Mouse (Mus musculus) liver, postnatal 0 days (tissue): ENCODE measurements around the gene Rrm2. TPM values are rescaled to one million over a fixed set of nuclear protein-coding genes. Genes with fewer than 3 reads are reported as not detected.
"Not testable (repeated sequence)": the region's sequence is repeated elsewhere in the genome, so short reads cannot be mapped to it uniquely, and the experiment has no call there.

ENCODE experiments used
- ATAC-seq: fragments of 200-750 bp; cut with Nextera tagmentation; 2 replicates; pipeline ENCODE4 v1.8.0; 2017; ENCODE audit warnings: mild to moderate bottlenecking, moderate library complexity
- DNase-seq: peaks from one replicate; pipeline ENCODE4 v3.0.0-alpha.2; 2016
- H3K27ac ChIP-seq: fragments of 300-500 bp; sonication (generic); 2 replicates; pipeline ENCODE4 v1.5.1; 2014; ENCODE audit warnings: antibody characterized with exemption, moderate library complexity, mild to moderate bottlenecking, low read depth
- H3K27me3 ChIP-seq: fragments of 300-500 bp; sonication (generic); 2 replicates; pipeline ENCODE4 v1.6.1; 2014; ENCODE audit warnings: low read length, control low read depth, mixed read lengths; ENCODE audit not compliant: insufficient read depth
- H3K36me3 ChIP-seq: fragments of 300-500 bp; sonication (generic); replicated peaks from 2 replicates; pipeline ENCODE4 v1.6.1; 2014; ENCODE audit warnings: mild to moderate bottlenecking, control low read depth, low read length, moderate library complexity, mixed read lengths; ENCODE audit not compliant: insufficient read depth
- H3K4me1 ChIP-seq: fragments of 300-500 bp; sonication (generic); 2 replicates; pipeline ENCODE4 v1.6.1; 2014; ENCODE audit warnings: antibody characterized with exemption, mild to moderate bottlenecking, control low read depth; ENCODE audit not compliant: insufficient read depth
- H3K4me2 ChIP-seq: fragments of 300-500 bp; sonication (generic); 2 replicates; pipeline ENCODE4 v1.6.1; 2014; ENCODE audit warnings: low read depth, mild to moderate bottlenecking, low read length, moderate library complexity, mixed read lengths
- H3K4me3 ChIP-seq: fragments of 300-500 bp; sonication (generic); 2 replicates; pipeline ENCODE4 v1.5.1; 2014; ENCODE audit warnings: low read depth, low read length
- H3K9ac ChIP-seq: fragments of 300-500 bp; sonication (generic); replicated peaks from 2 replicates; pipeline ENCODE4 v1.6.1; 2014; ENCODE audit warnings: mild to moderate bottlenecking, moderate library complexity
- H3K9me3 ChIP-seq: fragments of 300-500 bp; sonication (generic); 2 replicates; pipeline ENCODE4 v1.6.1; 2016; ENCODE audit warnings: mild to moderate bottlenecking, control low read depth, low read length, mixed read lengths
- CTCF ChIP-seq: sonication (generic); IDR thresholded peaks from 2 replicates; pipeline ENCODE4 v1.5.1; 2016; ENCODE audit warnings: antibody characterized with exemption, low read depth
- EP300 ChIP-seq: IDR thresholded peaks from 2 replicates; pipeline ENCODE4 v1.6.1; 2016; ENCODE audit warnings: antibody characterized with exemption, low read depth, mild to moderate bottlenecking
- WGBS: fragments of 180-500 bp; shearing (Covaris S2); extraction: QIAGEN DNeasy Blood & Tissue Kit; methylation state at CpG from one replicate; pipeline ENCODE4 v1.1.7; 2014; ENCODE audit not compliant: insufficient replicate concordance; 5-methylcytosine and 5-hydroxymethylcytosine counted together
- polyA plus RNA-seq: library from polyadenylated mRNA; unstranded; fragments of >200 nt; fragmentation: Nextera tagmentation; extraction: Ambion mirVana; gene quantifications from 2 replicates; pipeline ENCODE4 v1.2.1, GENCODE M21; 2015

Gene Rrm2
- polyA plus RNA-seq, 1 experiment from 2014 or later = 276 TPM

DNA sequence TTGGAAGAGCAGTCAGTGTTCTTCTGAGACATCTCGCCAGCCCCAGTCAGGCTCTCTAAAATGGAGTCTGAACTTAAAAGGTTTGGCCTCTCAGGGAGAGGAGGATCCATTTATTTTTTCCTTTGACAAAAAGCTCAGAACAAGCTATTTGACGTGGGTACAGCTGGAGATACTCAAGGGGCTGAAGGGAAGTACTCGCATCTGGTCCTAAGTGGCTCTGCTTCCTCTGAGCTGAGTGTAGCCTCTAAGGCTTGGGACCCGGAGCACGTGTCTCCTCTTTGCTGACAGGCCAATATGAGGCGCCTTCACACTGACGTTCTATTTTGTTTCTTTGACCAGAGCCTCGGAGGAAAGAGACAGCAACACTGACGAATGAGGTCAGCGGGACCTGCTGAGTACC lies 8.5 kb upstream of the Rrm2 start:
- Histone ChIP-seq H3K36me3 (no peaks in the 10 kb centered on the region), H3K4me3 (no peak overlapping the region), H3K4me1 (peaks cover 4% of the 10 kb centered on the region; the same call in 1 of the 2 replicates), H3K9ac (no peak overlapping the region), H3K4me2 (no peak overlapping the region), H3K9me3 (no peaks in the 10 kb centered on the region), H3K27me3 (no peaks in the 10 kb centered on the region), H3K27ac (no peak overlapping the region)
- ATAC-seq (no peak), DNase-seq (no peak)
- 68% methylated on average over 10 of the region's 10 CpGs for WGBS
- TF ChIP-seq CTCF (no peak), EP300 (no peak)

DNA sequence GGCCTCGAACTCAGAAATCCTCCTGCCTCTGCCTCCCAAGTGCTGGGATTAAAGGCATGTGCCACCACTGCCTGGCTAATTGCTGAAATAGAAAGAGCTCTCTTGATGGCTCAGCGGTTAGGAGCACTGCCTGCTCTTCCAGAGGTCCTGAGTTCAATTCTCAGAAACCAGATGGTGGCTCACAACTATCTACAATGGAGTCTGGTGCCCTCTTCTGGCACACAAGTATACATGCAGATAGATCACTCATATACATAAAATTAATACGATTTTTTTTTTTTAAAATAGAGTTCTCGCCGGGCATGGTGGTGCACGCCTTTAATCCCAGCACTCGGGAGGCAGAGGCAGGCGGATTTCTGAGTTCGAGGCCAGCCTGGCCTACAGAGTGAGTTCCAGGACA lies 6.4 kb upstream of the Rrm2 start:
- ATAC-seq, H3K9me3 ChIP-seq, H3K4me2 ChIP-seq, H3K9ac ChIP-seq, H3K27me3 ChIP-seq, DNase-seq, H3K27ac ChIP-seq, H3K4me3 ChIP-seq, H3K36me3 ChIP-seq: not testable (repeated sequence)
- TF ChIP-seq CTCF = peak; percentile 55
- peaks cover 22% of the 10 kb centered on the region for H3K4me1 ChIP-seq
- 84% methylated on average over 9 of the region's 9 CpGs for WGBS

- Histone ChIP-seq H3K27me3 (no peaks in the 10 kb centered on the region), H3K4me1 (peaks cover 33% of the 10 kb centered on the region), H3K4me2 (no peak overlapping the region), H3K4me3 (no peak overlapping the region), H3K36me3 (no peaks in the 10 kb centered on the region), H3K27ac (peak overlapping the region; percentile 41), H3K9ac (no peak overlapping the region), H3K9me3 (no peaks in the 10 kb centered on the region)
- ATAC-seq = peak; percentile 68
- DNase-seq = no peak
- 64% methylated on average over 3 of the region's 3 CpGs for WGBS
- peak; percentile 50 for TF ChIP-seq EP300
- no peak for TF ChIP-seq CTCF
Observed at GRCm38 (mm10) chr12:24703013-24703412, 5.0 kb upstream of the Rrm2 start.

- no peaks in the 10 kb centered on the region for H3K9me3 ChIP-seq
- H3K4me3 ChIP-seq = peak overlapping the region; percentile 98; the same call in 1 of the 2 replicates
- TF ChIP-seq CTCF (no peak), EP300 (no peak)
- peak; percentile 54 for DNase-seq
- H3K4me2 ChIP-seq = peak overlapping the region; percentile 94
- peaks cover 5% of the 10 kb centered on the region; the same call in 1 of the 2 replicates for H3K36me3 ChIP-seq
- ATAC-seq = no peak
- H3K9ac ChIP-seq = peak overlapping the region; percentile 91
- H3K4me1 ChIP-seq = peaks cover 40% of the 10 kb centered on the region
- 71% methylated on average over 15 of the region's 15 CpGs for WGBS
- H3K27ac ChIP-seq = peak overlapping the region; percentile 80
- no peaks in the 10 kb centered on the region for H3K27me3 ChIP-seq
Observed at GRCm38 (mm10) chr12:24705502-24706263, 2.4 kb upstream of the Rrm2 start.

DNA sequence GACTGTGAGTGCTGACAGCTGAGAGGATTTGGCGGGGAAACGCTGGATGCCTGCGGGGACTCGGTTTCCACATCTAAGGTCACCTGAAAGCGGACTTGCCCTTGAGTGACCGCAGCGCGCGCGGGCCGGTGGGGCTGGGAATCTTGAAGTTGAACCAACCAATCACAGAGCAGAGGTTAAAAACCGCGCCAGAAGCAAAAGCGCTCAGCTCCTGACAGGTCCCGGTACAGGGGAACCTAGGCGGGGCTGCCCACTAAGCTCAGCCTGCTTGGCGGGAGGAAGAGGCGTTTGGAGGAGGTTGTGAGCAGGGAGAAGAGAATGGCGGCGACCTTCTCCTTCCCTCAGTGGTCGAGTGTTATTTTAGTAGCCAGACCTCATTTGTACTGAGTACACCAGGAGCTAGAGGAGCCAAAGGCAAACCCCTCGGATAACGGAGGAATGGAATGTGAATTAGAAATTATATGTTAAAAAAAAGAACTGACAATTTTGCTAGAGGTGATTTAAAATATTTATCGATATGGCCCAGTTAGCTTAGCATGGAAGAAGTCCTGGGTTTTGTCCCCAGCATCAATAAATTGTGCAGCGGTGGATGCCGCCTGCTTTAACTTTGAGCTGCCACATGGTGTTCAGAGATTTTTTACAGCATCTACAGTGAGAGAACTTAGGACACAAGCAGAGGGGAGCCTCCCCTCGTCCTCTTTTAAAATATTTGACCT lies 1.1 kb upstream of the Rrm2 start:
- Histone ChIP-seq H3K9me3 (no peaks in the 10 kb centered on the region), H3K4me1 (peaks cover 45% of the 10 kb centered on the region), H3K9ac (peak overlapping the region; percentile 91), H3K4me3 (peak overlapping the region; percentile 98), H3K36me3 (peaks cover 17% of the 10 kb centered on the region), H3K27me3 (no peaks in the 10 kb centered on the region), H3K4me2 (peak overlapping the region; percentile 94), H3K27ac (peak overlapping the region; percentile 80)
- TF ChIP-seq CTCF = no peak
- TF ChIP-seq EP300 = peak; percentile 61
- WGBS = 1% methylated on average over 27 of the region's 27 CpGs
- peak; percentile 85 for DNase-seq
- ATAC-seq = peak; percentile 46

GRCm38 (mm10) chr12:24707480-24707802 lies 600 bp upstream of the Rrm2 start:
- Histone ChIP-seq H3K27ac (peak overlapping the region; percentile 80), H3K4me1 (peaks cover 46% of the 10 kb centered on the region), H3K9ac (peak overlapping the region; percentile 91), H3K9me3 (no peaks in the 10 kb centered on the region), H3K4me3 (peak overlapping the region; percentile 98), H3K27me3 (no peaks in the 10 kb centered on the region), H3K4me2 (peak overlapping the region; percentile 94), H3K36me3 (peaks cover 22% of the 10 kb centered on the region)
- no peak for TF ChIP-seq CTCF
- no peak for TF ChIP-seq EP300
- WGBS = under 1% methylated on average over 9 of the region's 9 CpGs
- DNase-seq (no peak), ATAC-seq (no peak)
